Mouse (Mus musculus): ENCODE data around the gene Car11.

DNA sequence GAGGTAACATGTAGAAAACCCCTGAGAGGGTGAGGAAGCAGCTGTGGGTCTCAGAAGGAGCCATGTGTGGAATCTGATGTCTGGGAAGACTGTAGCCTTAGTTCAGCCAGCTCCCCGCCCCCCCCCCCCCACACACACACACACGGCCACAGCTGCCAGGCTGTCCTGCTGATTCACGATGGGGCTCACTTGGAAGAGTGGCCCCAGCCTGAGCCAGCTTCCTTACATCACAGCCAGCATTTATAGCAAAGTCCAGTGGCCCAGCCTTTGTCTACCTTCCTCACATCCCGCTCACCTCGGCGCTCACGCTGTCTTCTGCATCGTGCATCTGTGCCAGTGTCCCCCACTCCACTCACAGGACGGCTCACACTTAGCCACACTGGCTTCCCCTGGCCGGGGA lies 49.8 kb downstream of the Car11 start:
- no peak for TF ChIP-seq POLR2A (IDR thresholded peaks at IDR 0.05; ENCODE audit: extremely low read depth, insufficient read depth, low read length)
- no peak for TF ChIP-seq CTCF (IDR thresholded peaks at IDR 0.05; ENCODE audit: extremely low read depth, insufficient read depth, low read length)

Measured in cortical plate, adult 2 months (tissue).